Mouse (Mus musculus) activated CD4-positive, CD25-positive, alpha-beta regulatory T cell, adult 9 weeks (primary cell): ENCODE measurements around the gene Fancd2. TPM values are rescaled to one million over a fixed set of nuclear protein-coding genes. Genes with fewer than 3 reads are reported as not detected.

ENCODE experiments used
- polyA plus RNA-seq: library from polyadenylated mRNA; unstranded; fragments of 100-300 nt; shearing (Covaris generic); gene quantifications from one replicate; pipeline ENCODE4 v1.2.1, GENCODE M21; 2017

The Fancd2 gene
- 2.4 TPM for polyA plus RNA-seq

GRCm38 (mm10) chr6:113530932-113531839, at the start of gene Fancd2, which contains the start of gene Emc3:
Gene Fancd2 (plus strand): TSS chr6:113531682.
Gene Emc3 (minus strand): TSS chr6:113531652.

DNA sequence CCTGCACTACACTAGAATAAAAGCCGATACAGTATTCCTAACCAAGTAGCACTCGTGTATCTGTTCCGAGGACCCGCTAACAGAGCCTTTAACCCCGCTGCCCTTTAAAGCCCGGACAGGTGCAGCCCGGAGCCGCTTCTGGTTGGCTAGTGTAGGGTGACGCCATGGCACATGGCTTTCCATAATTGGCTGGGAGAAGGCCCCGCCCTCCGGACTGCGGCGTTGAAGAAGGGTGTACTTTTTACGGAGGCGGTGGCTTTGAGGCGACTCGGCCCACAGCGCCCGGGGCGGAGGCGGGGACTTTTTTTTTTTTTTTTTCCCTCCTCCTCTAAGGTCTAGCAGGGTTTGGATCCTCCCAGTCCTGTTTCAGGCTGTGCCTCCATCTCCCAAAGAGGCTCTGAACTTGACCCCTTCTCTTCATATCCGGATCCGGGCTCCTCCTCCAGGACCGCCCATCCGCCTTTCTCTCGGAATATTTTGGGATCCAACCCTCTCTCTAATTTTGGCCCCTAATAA, 48.3 kb upstream of the Fancd2 start, which contains the start of gene Creld1:
Gene Creld1 (plus strand): TSS at position 198 of the 516 bp plus-strand sequence.

DNA sequence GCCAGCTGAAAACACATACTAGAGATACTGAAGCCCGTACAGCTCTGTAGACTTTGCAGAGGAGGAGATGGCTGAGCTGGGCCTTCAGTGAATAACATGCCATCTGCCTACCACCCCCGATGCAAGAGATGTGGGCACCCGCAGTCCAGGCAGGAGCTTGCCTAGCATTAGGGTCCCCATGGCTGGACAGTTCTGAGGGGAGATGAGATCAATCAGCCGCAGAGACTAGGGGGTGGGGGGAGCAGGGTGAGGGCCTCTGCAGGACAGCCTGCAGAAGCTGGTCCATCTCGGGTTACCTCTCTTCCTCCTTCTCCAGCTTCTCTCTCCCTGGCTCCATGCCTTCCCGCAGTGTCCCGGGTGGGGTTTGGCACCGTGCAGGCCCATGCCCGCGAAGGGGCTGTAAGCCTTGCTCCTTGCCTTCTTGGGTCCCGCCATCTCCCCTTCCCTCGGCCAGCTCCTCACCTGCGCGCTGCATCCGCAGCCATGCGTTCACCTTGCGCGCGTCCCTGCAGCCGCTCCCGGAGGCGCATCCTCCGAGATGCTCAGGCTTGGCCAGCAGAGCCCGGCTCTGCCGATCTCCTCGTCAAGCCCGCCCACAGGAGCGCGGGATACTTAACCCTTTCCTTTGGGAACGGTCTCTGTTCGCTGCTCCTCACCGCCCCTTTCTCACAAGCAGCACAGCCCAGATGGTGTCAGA, 29.9 kb upstream of the Fancd2 start, which contains the start of gene Prrt3:
Gene Prrt3 (minus strand): TSS at position 544 of the 697 bp plus-strand sequence.

DNA sequence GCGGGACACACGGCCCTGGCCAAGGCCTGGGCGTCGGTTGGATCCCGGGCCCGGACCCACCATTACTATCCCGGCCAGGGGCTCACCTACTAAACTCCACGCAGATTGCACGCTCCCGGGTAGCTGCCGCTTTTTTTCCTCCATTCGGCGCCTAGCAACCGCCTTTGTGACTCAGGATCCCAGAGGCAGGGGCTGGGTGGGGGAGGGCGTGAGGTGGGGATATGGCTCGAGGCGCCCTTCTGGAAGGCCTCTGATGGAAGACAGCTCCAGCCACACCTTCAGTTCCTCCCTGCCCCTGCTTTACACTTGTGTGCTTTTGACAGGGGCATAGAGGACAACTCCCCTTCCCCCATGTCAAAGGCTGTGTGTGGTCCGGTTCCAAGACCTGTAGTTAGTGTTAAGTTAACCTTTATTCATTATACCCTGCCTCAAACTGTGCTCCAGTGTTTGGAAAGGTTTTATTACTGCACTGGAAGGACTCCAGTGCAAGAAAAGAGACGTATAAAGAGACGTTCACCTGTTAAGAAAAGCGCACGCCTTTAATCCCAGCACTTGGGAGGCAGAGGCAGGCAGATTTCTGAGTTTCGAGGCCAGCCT, 69.2 kb downstream of the Fancd2 start, which contains the start of gene Fancd2os:
Gene Fancd2os (minus strand): TSS at position 173 of the 597 bp plus-strand sequence.

GRCm38 (mm10) chr6:113604432-113605223, 73.1 kb downstream of the Fancd2 start, which contains the start of gene Brk1:
Gene Brk1 (plus strand): TSS chr6:113604772.

DNA sequence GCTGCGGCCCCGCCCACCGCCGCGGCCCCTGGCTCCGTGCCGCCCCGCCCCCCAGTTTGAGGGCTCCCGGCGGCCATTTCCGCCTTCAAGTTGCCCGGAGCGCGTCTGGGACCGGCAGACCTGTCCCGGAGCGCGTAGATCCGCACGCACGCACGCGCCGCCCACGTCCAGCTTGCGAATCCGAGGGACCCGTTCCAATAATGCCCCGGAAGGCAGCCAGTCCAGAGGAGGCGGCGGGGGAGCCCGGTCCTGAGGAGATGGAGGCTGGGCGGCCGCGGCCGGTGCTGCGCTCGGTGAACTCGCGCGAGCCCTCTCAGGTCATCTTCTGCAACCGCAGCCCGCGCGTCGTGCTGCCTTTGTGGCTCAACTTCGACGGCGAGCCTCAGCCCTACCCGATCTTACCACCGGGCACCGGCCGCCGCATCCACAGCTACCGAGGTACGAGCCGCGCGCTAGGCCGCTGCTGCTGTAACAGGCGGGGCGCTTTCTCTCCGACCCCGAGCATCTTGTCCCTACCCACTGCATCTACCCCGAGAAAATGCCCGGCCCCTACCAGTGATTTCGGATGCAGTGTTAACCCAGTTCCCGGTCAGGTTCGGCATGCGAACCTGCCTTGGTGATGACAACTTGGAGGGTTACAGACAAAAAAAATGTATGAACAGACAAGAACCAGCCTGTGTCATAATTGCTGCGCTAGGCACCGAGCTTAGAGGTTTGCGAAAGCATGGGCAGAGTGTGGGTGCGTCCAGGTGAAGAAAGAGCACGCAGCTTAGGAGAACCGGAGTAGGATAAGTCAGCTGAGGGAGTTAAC, 92.7 kb downstream of the Fancd2 start, which contains the start of gene Vhl:
Gene Vhl (plus strand): TSS at position 19 of the 811 bp plus-strand sequence.

GRCm38 (mm10) chr6:113638302-113639040, 107.0 kb downstream of the Fancd2 start, which contains the start of gene Irak2:
Gene Irak2 (plus strand): TSS chr6:113638467.

Other genes starting within 250 kb of the Fancd2 start
- 0.13 TPM for gene Cpne9, start 249.4 kb upstream of the Fancd2 start, polyA plus RNA-seq
- 42.7 TPM for gene Brpf1, start 224.5 kb upstream of the Fancd2 start, polyA plus RNA-seq
- 12.8 TPM for gene Ogg1, start 204.7 kb upstream of the Fancd2 start, polyA plus RNA-seq
- 3.2 TPM for gene Camk1, start 187.7 kb upstream of the Fancd2 start, polyA plus RNA-seq
- gene Tada3, start 153.8 kb upstream of the Fancd2 start, polyA plus RNA-seq = 73.2 TPM
- gene Arpc4, start 153.6 kb upstream of the Fancd2 start, polyA plus RNA-seq = 625 TPM
- 17.0 TPM for gene Ttll3, start 142.4 kb upstream of the Fancd2 start, polyA plus RNA-seq
- gene Rpusd3, start 112.3 kb upstream of the Fancd2 start, polyA plus RNA-seq = 13.1 TPM
- not detected for gene Cidec, start 95.9 kb upstream of the Fancd2 start, polyA plus RNA-seq
- gene Jagn1, start 89.1 kb upstream of the Fancd2 start, polyA plus RNA-seq = 60.5 TPM
- not detected for gene Il17re, start 73.2 kb upstream of the Fancd2 start, polyA plus RNA-seq
- 0.26 TPM for gene Il17rc, start 60.3 kb upstream of the Fancd2 start, polyA plus RNA-seq
- 12.7 TPM for gene Creld1, start 48.4 kb upstream of the Fancd2 start, polyA plus RNA-seq
- 0.33 TPM for gene Prrt3, start 29.8 kb upstream of the Fancd2 start, polyA plus RNA-seq
- 104 TPM for gene Emc3, start within 50 bp of the Fancd2 start, polyA plus RNA-seq
- not detected for gene Fancd2os, start 69.0 kb downstream of the Fancd2 start, polyA plus RNA-seq
- 279 TPM for gene Brk1, start 73.1 kb downstream of the Fancd2 start, polyA plus RNA-seq
- 31.9 TPM for gene Vhl, start 92.3 kb downstream of the Fancd2 start, polyA plus RNA-seq
- 64.7 TPM for gene Irak2, start 106.8 kb downstream of the Fancd2 start, polyA plus RNA-seq
- gene Tatdn2, start 165.4 kb downstream of the Fancd2 start, polyA plus RNA-seq = 2.2 TPM
- gene Ghrl, start 188.2 kb downstream of the Fancd2 start, polyA plus RNA-seq = not detected
- gene Sec13, start 209.1 kb downstream of the Fancd2 start, polyA plus RNA-seq = 184 TPM